Mouse (Mus musculus): ENCODE measurements around the gene Dgkh.
A peak's percentile ranks its signal among the peaks of the same experiment; 100 is the strongest.

Dgkh gene

DNA sequence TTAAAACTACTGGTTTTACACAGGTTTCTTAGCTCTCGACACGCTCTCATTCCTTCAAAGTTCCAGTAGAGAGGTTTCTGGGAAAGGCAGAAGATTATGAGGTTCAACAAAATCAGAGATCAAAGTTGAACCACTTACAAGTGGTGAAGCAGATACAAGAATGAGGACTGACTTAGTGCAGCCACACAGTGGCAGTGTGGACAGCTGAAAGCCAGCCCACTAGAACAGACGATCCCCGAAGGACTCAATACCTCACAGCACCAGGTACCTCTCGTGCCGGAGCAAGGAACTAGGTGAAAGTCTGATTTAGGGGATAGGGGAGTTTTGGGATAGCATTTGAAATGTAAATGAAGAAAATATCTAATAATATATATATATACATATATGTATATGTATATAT is 56.1 kb downstream of the Dgkh start:
- DNase-seq (ENCODE audit: low spot score): peak; percentile 25

DNA sequence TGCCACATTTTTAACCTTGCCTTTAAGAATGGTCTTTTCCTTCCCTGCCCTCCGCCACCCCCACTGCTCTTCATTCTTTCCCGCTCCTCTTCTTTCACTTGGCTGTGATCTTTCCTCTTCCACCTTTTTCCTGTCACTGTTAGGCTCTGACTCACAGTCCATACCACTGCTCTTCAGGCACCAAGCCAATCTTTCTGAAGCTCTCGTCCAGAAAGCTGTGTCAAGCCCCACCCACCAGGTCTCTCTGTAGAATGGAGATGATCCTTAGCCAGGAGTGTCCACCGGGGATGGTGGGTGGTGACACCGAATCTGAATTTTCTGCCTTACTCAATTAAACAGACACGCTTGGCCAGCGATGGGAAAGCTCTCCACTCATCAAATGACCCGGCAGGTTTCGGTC is 58.0 kb downstream of the Dgkh start:
- no peak for DNase-seq (ENCODE audit: low spot score)

DNA sequence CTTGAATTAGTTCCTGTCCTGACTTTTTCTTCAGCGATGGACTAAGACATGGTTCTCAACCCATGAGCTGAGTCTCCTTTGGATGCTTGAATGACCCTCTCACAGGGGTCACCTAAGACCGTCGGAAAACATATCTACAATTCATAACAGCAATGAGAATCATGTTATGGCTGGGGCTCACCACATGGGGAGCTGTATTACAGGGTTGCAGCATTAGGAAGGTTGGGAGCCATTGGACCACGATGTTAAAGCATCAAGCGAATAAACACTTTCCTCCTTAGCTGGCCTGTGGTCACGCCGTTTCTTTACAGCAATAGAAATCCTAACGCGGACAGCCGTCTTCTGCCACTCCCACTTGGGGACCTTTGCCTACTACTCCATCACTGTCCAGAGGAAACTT is 62.6 kb downstream of the Dgkh start:
- DNase-seq (ENCODE audit: low spot score): peak; percentile 36

DNA sequence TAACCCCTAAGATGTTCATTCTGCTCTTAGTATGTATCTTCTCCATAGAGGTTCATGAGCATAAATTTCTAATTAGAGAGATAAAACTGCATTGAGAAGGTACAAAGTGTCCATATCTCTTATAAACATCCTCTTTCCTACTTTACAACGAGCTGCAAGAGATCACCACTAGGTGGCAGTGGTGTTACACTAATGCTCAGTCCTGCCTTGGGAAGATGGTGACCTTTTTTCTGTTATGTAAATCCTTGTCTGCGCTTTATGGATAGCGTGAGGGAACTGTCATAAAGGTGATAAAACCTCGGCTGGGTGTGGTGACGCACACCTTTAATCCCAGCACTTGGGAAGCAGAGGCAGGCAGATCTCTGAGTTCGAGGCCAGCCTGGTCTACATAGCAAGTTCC is 64.3 kb downstream of the Dgkh start:
- peak; percentile 93 for DNase-seq (ENCODE audit: low spot score)

DNA sequence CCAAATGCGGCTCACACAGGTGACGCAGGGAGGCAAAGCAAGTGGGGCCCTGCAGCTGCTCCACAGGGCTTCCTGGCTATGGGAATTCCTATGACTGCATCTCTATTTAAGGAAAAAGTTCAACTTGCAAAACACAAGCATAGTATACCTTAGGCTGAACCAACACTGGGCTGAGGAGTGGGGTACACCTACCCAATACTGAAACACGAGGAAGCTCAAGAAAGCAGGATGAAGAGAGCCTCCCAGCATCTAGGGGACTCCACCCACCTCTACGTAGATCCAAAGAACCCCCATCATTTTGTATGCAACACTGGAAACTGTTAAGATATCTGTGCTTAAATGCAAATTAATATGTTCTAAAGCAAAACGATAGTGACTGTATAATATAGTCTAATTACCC is 64.8 kb downstream of the Dgkh start:
- no peak for DNase-seq (ENCODE audit: low spot score)

DNA sequence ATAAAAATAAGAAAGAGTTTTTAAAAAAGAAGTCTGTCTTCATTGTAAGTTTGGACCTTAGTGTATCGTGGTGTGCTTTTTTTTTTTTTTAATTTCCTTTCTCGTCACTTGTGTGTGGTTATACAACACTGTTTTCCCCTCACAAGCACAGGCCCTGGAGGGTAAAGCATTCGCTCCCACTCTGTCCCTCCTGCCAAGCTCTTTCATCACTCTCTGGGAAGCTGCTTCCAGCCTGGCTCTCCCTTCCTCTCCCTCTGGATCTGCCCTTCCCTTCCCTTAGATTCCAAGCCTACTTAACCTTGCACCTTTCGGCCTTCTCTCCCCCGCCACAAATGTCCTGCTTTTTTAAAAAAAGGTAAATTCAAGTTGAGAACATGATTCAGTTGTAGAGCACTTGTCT is 69.9 kb downstream of the Dgkh start:
- DNase-seq (ENCODE audit: low spot score): no peak

DNA sequence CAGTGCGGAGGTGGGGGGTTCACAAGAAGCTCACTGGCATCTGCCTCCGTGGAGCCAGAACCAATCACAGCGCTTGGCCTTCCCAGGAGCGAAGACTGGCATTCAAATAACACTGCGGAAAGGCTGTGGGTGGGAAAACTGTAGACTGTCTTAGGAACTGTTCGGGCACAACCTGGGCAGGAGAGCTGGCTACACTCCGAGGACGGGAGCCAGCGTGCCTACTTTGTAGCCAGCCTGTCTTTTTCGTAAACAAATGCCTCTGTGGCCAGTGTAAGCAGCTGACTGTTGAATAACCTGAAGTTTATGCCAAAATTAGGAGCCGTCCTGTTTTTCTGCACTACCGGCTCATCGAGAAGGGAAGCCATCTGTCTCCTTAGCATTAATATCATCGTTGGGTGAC is 71.1 kb downstream of the Dgkh start:
- DNase-seq (ENCODE audit: low spot score): no peak

DNA sequence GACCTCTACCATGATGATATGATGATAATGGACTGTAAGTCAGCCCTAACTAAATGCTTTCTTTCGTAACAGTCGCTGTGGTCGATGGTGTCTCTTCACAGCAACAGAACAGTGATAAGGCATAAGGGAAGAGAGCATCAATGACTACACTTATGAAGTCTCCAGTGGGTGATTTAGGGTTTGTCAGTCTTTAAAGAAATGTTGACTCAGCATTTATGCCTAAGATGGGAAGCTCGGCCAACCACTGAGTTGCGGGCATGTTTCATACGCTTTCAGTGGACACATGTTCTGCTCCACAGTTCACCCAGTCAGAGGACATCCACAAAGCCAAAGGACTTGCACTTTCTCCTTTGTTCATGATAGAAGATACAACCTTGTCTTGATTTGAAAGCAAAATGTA is 73.9 kb downstream of the Dgkh start:
- no peak for DNase-seq (ENCODE audit: low spot score)

DNA sequence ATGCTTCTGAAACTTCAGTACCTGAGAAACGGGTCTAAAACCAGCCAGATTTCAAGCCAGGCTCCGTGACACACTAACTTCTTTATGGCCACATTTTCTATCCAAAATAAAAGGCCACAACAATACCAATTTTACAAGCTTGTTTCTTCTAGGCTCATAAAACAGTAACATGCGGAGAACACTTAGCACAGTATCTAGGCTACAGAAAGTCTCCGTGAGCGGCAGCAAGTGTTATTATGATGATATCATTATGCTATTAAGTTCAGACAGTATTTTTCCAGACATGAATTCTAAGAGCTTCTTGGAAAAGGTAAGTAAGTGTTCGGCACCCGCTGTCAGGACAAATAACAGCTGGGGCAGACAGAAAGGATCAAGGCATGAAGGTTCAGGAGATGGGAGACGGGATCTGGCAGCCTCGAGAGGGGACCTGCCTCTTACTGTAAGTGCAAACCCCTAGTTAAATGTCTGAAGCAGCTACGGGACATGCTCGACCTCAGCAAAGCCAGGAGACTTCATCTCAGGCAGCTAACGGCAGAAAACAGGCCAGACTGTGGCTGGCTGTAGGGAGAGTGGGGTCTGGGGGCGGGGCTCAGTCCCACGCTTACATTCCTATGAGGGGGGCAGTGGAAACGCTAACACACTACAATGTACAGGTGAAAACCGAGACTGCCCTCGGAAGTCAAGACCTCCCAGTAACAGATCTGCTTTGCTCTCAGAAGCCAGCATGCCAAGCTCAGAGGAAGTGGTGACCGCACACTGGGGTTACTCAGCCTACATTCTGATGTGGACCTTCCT is 75.5 kb downstream of the Dgkh start:
- no peak for DNase-seq (ENCODE audit: low spot score)

DNA sequence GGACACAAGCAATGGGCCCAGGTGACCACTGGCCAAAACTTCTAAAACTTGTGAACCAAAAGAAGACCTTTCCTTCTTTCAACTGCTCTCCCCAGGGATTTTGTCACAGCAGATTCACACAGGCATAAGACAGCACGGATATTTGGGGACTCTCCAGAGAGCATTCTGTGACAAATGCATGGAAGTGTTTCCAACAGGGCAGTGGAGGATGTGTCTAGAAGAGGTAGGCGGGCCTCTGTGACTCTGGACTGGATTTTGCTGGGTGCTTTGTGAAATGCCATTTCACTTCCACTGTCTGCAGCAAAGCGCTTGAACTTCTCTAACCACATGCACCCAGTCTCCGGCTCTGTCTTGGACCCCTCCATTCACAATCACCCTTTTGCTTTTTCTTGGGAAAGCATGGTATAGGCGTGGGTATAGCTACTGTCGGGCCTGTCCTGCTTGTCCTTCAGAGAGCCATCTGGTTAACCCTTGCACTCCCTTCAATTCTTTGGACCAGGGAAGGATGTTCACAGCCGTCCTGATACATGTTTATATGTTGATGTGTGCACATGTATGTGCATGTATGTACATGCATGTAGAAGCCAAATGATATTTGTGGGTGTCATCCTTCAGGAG is 77.5 kb downstream of the Dgkh start:
- DNase-seq (ENCODE audit: low spot score): no peak

DNA sequence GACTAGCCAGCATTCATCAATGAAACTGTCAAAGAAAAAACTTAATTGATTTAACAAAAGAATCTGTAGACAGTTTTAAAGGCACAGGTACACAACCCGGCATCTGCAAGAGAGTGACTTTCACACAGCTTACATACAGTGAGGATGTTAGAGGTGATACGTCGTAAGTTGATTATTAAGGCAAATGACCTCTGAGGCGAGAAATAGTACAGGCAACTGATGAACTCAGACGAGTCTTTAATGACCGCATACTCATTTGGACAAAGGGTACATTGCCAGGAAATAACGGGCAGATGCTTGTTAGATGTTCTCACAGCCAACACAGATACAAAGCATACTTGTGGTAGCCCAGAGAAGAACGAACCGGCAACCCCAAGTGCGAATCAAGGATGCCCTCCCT is 78.4 kb downstream of the Dgkh start:
- DNase-seq (ENCODE audit: low spot score): no peak

DNA sequence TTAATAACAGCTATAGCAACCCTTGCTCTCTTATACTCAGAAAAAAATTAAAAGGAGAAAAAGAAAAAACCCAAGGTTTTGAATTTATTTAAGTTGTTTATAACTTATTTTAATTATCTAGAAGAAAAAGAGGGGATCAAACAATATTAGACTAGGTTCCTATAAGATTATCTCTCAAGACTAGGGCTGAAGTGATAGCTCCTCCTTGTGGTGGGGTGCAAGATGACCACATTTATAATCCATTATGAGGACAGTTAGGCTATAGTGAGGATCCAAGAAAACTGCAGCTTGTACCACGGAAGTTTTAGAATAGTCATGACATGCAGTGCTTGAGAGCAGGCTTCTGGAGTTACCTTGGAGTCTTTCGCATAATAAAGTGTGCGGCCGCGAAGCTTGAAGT is 79.2 kb downstream of the Dgkh start:
- no peak for DNase-seq (ENCODE audit: low spot score)

DNA sequence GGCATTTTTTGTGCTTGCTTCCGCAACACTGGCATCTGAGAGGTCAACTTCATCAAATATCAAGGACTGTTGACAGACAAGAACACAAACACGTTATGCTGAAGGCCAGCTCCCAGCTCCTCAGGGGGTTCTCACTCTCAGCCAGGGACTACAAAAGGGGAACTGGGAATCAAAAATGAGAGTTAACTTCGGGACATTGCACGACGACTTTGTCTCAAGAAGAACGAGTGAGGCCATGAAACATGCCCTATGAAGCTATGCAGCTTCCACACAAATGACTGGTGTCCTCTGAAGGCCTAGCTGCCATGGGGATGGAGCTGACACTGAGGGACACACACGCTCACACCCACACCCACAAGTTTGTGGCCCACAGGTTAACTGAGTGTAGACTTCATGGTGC is 80.9 kb downstream of the Dgkh start:
- DNase-seq (ENCODE audit: low spot score): no peak

DNA sequence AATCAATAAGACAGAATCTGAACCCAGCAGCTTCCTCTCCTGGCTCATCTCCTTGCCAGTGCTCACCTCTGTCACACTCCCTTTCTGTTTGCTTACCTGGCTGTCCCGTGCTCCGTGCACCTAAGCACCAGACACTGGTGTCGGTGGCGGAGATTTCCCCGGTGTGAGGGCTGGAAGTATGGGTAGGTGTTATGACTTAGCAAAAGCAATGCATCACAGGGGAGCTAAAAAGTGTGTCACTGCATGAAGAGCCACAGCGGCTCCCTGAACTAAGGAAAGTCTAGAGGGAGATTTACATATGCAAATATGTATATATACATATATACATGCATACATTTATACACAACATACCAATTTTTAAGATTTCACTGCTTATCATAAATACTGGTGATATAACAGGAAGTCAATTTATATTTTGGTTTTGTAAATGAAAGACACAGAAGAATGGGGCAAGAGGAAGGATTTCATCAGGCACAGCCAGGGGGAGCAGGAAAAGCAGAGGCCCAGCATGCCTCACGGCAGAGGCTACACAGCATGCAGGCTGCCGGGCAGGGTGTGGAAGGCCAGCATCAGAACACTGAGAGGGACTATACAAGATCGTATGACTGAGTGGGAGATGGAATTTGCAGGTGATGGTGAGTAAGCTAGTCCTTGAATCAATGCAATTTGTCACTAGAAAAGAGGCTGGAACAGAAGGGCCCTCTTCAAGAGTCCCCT is 82.0 kb downstream of the Dgkh start:
- DNase-seq (ENCODE audit: low spot score): no peak

DNA sequence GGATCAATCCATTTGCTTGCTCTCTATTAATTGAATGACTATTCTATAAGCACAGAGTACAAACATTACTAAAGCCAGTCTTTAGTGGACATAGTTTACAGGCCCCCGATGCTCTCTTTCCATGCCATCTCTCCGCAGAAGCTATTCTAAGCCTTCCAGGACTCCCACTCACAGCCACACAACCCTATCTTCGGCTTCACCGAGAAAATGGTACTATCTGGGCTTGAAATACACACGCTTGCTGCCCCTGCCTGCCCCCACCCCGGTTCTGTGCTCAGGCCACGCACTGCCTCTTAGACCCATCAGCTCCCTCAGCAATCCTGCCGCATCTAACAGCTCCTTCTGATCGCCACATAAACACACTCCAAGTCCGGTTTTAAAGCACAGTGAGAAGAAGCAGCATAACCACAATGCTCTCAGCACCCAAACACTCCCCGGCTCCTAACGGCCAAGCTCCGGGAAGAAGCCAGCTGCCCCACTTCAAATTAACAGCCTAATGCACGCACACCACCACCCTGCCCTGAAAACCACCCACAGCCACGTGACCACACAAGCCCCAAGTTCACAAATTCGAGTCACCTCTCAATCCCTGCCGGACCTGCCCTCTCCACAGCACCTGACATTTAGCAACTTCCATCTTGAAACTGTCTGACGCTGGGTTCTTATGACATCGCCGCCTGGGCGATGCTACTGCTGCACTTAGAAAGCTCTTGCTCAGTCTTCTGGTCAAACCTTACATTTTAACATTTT is 82.9 kb downstream of the Dgkh start:
- DNase-seq (ENCODE audit: low spot score): no peak

DNA sequence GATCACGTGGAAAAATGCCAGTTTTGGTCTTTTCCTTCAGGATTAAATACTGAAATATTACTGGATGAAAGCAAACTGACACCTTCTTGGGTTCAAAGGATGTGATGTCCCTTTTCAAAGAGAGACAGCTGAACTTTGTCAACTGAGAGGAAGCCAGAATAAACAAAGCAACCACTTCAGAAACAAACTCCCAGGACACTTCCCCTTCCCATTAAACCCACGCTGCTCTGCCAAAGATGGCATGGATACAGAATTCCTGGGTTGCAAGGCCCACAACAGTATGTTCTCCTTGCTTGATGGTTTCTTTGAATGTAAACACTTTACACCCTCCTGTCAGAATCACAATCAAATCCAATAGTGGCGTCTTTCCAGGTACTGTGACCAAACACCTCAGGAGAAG is 87.0 kb downstream of the Dgkh start:
- no peak for DNase-seq (ENCODE audit: low spot score)

DNA sequence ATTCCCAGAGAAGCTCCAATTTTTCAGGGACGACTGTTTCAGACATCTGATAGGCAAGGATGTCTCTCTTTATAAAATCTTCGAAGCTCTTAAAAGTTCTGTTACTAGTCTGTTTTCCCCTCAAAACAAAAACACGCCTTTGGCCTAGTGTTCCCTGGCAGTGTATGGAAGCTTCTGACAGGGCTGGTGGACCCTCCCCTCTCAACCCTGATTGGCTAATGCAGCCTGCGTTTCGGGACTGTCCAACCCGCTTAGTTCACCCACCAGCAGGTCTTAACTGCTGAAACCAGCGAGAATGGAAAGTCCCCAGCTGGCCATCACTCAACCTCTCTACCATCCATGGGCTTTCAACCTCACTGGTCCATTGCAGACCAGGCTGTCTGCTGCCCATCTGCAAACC is 91.3 kb downstream of the Dgkh start:
- DNase-seq (ENCODE audit: low spot score): no peak

DNA sequence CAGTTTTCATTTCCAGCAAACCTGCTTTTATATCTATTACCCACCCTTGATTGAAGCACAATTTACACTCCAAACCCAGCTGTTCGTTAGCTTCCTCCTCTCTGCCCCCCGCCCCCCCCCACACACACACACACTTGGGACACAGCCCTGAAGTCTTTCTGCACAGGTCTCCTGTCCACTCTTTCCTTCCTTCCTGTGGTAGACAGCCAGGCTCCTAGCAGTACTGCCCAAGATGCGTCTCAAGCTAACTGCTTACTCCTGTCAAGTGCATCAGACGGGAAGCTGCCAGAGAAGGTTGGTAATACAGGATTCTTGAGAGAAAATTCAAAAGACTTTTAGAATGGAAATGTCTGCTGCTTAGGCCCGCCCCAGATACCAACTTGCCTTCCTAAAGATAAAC is 92.9 kb downstream of the Dgkh start:
- no peak for DNase-seq (ENCODE audit: low spot score)

DNA sequence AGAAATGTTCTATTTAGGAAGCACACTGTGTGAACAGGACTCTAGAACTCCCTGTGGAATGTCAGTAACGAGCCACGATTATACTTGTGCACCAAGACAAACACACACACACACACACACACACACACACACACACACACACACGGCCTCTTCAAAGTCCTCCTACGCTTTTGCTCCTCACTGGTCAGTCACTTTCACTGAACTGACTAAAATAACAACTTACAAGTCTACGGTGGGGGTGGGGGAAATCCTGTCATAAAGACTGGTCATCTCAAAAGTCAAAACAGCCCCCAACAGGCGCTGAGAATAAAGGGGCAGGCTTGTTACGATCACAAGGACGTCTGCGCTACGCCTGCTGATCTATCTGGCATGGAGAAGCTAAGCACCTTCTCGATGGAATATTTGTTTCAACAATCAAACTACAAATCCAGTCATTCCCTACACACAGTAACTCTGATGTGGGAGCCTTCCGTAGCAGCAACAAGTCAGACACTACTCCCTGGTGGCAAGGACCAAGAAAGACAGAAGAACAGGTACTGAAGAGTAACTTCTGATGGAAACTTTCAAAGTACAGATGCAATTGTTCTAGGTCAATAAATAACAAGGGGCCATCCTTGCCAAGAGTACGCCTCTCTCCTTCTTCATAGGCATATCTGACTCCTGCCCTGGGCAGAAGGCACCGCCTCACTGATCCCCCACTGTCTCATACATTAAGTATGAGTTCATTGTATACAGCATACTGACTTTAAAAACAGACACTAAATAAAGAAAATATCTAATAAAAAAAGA is 96.8 kb downstream of the Dgkh start:
- no peak for DNase-seq (ENCODE audit: low spot score)

DNA sequence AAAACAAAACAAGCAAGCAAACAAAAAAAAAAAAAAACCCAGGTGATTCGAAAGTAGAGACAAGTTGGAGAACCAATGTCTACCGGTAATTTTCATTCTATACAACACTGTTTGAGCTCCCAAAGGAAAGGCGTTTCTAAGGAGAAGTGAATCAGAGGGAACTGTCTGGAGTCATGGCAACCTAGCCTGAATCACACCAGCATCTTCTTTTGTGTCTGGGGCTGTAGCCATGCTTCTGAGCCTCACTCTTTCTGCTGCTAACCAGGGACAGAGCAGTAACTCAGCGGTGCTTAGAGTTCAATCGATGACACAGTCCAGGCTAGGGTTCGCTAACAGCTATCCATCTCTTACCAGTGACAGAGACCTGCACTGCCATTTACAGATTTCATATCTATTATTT is 99.8 kb downstream of the Dgkh start:
- DNase-seq (ENCODE audit: low spot score): no peak

DNA sequence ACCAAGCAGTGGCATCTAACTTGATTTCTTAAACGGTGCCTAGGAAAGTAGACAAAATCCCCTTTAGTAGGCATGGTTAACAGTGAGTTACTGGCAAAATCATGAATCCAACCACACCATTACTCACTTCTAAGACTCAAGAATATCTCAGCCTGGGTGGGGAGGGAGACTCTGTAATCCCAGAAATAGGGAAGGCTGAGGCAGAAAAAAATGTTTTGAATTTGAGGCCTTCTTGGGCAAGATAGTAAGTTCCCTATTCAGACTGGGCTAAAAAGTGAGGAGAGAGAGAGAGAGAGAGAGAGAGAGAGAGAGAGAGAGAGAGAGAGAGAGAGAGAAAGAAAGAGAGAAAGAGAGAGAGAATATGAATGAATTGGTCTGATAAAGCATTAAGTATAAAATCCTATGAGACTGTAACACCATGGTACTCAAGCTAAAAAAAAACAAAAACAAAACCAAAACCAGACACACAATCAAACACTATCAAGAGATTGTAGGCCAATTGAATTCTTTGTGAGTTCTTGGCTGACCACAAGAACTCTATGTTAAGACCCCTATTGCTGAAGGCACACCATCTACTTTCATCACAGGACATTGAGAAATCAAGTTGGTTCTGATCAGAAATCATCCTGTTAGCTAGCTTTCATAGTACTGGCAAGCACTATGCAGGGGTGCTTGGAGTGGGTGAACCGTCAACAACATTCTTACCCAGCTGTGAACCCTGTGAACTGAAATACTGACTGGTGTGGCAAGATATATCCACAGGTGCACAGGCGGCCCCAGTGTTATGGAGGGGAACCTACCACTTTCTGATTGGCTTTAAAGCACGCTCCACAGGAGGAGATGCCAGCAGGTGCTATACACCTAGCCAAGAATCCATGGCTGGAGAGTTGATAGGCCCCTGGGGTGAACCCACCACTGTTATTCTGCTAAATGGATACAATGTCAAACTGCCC is 101.4 kb downstream of the Dgkh start:
- DNase-seq (ENCODE audit: low spot score): no peak

Measured in embryo, embryonic 10 days (tissue).